Mouse (Mus musculus) cerebellum, adult 2 months (tissue): ENCODE measurements at regions not wholly inside any gene's neighbourhood (a gene's known extent, or its start where the extent isn't known, plus 50 kb on each side); places are given as distances from the start of the nearest gene placed in this dataset.

Experiments
- CTCF ChIP-seq: fragments of 200-500 bp; IDR thresholded peaks from 2 replicates; pipeline ENCODE4 v1.5.1; 2011; ENCODE audit warnings: low read depth, mild to moderate bottlenecking, control low read depth, low read length, moderate library complexity, borderline replicate concordance; ENCODE audit not compliant: insufficient read depth
- POLR2A ChIP-seq: fragments of 200-500 bp; IDR thresholded peaks from 2 replicates; pipeline ENCODE4 v1.6.1; 2011; ENCODE audit warnings: low read length, control low read depth, borderline replicate concordance; ENCODE audit not compliant: insufficient read depth

GRCm38 (mm10) chr4:114666979-114667328 lies 154.6 kb upstream of the Gm12830 start:
- TF ChIP-seq POLR2A = no peak
- no peak for TF ChIP-seq CTCF
